Mouse (Mus musculus): ENCODE measurements at regions not wholly inside any gene's neighbourhood (a gene's known extent, or its start where the extent isn't known, plus 50 kb on each side); places are given as distances from the start of the nearest gene placed in this dataset.

DNA sequence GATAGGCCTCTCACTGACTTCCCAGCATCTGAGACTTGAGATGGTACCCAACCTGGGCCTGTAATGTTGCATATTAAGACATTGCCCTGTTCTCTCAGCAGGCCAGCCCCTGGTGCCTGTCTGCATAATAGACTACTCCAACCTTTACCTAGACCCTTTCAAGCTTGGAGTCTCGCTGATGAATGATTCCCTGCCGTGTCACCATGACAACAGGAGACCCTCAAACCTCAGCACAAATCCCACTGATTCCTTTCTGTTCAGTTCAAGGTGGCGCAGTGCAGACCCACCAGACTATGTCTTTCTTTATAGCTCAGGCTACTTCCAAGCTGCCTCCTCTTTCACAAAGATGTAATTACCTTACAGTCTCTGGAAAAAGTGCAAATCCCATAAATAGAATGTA is 172.0 kb downstream of the Dcdc2c start:
- ATAC-seq (replicated peaks; ENCODE audit: low read depth, poor library complexity, severe bottlenecking), result no peak

DNA sequence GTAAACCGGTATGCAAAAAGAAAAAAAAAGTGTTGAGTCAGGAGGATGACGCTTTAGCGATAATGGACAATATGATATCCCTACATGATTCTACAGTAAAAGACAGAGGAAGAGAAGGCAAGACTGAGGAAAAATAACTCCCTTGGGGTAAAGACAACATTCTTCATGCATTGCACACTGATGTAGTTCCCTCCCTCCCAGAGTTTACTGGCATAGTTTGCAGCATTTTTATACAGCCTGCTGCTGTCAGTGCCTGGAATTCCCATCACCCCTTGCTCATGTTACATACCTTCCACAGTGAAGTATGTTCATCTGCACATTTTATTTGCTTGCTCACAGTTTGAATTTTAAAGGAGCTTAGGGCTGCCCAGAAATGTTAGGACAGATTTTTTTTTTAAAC is 174.2 kb downstream of the Dcdc2c start:
- no peak for ATAC-seq (replicated peaks; ENCODE audit: low read depth, poor library complexity, severe bottlenecking)

DNA sequence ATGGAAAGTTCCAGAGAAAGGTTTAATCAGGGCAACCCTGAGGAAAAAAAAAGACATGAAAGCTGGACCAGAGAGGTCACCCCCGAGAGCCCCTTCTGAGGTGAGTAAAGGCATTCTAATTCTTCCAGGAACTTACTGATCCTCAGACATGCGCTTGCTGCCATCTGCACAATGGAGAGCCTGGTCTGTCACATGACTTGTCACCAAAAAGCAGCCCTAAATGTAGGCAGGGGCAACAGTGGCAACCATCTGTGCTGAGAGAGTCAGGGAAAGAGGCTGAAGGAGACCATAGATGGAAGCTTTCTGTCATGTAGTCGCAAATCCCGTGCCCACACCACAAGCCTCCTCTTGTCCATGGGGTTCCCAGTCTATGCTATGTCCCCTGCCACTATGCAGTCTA is 174.8 kb downstream of the Dcdc2c start:
- ATAC-seq (replicated peaks; ENCODE audit: low read depth, poor library complexity, severe bottlenecking), result no peak

DNA sequence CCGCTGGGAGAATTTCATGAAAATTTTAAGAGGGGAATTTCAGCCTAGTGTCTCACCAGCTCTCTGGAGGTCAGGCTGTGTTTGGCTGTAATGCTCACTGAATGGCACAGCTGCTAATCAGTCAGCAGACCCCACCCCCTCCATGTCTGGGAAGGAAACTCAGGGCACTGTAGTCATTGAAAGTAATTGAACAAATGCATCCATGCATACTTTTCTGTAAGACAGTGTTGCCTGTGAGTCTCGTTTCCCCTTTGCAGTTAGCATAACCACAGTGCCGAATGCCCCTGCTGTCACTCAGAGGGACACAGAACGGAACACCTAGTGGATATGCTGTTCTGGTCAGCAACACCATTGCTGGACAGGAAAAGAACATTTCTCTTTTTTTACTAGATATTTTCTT is 175.4 kb downstream of the Dcdc2c start:
- no peak for ATAC-seq (replicated peaks; ENCODE audit: low read depth, poor library complexity, severe bottlenecking)

DNA sequence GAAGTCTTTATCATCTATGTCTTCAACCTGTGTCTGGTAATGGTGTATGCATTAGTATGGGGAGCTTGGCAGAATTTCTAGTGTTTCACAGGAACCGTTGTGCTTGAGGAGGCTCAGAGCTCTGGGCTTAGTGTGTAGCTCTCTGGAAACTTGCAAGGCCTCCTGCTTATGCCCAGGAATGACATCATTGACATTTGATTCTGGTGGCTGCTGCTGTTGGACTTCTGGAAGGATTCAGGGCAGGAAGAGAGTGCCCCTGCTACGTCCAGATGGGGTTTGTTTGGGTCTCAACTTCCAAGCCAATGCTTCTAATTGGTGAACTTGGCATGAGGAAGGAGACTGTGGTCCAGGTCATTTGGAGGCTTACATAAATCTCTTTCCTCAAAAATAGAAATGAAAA is 186.9 kb downstream of the Dcdc2c start:
- no peak for ATAC-seq (replicated peaks; ENCODE audit: low read depth, poor library complexity, severe bottlenecking)

DNA sequence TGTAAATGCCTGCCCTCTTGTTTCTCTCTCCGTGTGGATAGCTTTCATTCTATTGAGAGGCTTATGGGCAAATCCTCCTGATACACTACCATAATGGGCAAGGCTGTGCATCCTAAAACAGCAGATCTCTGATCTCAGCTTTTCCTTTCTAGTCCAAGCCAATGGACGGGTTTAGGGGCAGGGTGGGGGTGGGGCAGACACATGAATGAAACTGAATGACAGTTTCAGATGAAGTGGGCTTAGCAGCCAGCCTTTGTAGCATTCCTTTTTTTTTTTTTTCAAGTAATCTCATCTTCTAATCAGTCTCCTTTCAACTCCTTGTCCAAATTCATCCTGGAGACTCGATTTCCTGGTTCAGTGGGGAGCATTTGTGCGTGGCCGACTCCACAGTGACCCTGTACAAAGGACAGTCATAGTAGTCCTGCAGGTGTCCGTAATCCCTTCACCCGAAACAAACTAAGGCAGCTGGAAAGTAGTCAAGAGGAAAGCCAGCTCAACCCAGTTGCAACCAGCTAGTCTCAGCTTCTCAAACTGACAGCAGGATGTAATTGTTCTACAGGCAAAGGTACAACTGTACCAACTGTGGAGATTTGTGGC is 193.4 kb downstream of the Dcdc2c start:
- no peak for ATAC-seq (replicated peaks; ENCODE audit: low read depth, poor library complexity, severe bottlenecking)

DNA sequence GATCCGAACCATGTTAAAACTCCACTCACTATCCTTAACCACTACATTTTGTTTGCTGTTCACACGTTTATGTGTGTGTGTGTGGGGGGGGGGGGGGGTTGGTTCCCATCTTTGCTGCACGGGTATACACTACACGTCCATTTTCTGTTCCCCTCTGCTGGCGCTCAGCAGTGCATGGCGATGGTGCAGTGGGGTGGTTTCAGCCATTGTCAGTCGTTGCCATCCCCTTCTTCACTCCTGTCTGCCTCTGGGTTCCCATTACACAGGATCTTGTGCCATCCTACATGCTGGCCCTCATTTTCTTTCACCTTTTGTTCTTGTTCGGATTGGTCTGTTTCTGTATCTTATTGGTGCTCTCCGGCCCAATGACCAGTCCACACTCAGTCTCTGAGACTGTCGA is 194.4 kb downstream of the Dcdc2c start:
- ATAC-seq (replicated peaks; ENCODE audit: low read depth, poor library complexity, severe bottlenecking), result no peak

DNA sequence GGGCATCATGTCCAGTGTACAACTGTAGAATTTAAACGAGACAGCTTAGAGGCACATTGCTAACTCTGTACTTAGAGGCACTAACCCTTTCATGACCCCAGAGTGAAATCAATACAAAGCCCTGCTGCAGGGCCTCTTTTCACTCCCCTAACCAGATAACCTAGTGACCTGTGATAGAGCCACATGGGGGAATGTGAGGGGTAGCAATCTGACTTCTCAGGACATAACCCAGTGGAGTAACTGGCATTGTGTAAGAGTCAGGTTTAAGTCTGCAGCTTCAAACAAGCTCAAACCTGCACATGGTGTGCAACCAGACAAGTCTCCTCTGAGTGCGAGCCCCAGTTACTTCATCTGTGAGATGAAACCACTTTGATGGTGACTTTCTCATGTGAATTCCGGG is 199.1 kb downstream of the Dcdc2c start:
- ATAC-seq (replicated peaks; ENCODE audit: low read depth, poor library complexity, severe bottlenecking), result no peak

DNA sequence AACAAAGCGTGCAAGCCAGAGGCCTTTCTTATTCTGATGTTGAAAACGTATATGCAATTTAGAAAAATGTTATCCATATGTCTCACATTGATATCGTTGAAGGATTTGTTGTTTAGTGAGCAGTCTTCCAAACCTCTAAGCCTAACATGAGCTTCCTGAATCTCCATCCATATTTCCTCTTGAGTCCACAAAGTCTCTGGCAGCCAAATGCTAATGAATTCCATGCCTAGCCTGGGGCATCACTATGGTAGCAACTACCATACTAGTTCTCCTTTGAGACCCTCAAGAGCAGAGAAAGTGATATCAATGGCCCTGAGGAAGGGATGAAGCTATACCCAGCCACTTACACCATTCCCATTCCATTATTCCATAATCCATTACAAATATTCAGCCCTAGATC is 199.6 kb downstream of the Dcdc2c start:
- ATAC-seq (replicated peaks; ENCODE audit: low read depth, poor library complexity, severe bottlenecking), result no peak

DNA sequence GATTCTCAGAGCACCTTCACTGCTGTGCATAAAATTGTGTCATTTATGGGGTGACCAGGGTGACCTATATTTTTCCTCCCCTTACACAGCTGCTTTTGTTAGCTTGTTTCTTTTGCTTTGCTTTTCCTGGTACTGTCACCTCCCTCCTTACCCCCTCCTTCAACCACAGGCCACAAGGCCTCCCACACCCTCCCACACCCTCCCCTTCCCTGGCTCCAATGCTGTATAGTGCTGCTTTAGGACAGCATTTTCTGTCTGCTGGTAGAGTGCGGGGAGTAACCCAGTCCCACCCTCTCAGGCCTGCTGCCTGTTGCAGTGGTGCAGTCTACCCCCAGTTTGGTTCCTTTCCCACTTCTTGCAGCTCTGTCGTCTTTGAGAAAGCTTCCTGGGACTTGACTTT is 209.5 kb downstream of the Dcdc2c start:
- ATAC-seq (replicated peaks; ENCODE audit: low read depth, poor library complexity, severe bottlenecking), result no peak

DNA sequence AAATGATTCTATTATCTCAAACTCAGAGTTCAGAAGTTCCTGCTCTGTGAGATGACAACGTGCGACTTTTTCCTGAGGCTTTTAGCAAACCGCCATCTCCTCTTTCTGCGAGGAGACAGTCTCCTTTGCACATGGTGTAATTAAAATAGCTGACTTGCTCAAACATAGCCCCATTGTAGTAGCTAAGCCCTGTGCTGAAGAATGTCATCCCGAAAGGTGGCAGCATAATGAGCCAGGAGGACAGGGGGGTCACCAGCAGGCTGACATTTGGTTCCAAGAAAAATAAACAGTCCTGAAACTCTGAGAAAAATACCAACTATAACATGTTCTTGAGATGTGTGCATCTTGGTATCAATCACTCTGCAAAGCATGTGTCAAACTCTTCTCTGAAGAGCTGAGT is 219.6 kb downstream of the Dcdc2c start:
- ATAC-seq (replicated peaks; ENCODE audit: low read depth, poor library complexity, severe bottlenecking), result no peak

DNA sequence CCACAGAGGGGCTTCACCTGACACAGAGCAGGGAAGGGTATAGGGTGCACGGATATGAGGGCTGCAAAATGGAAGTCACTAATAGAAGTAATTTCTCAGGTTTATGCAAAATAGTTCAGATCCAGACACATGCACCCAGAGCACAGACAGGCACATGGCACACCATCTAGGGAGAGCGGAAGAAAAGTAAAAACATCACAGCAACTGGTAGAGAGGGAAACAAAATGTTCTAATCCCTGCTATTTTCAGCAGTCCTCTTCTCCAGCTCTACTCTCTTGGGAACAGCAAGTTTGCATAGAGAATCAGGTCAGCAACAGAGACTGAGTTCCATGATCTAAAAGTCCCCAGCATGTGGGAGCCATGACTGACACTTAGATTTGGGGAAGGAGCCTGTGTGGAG is 220.4 kb downstream of the Dcdc2c start:
- no peak for ATAC-seq (replicated peaks; ENCODE audit: low read depth, poor library complexity, severe bottlenecking)

DNA sequence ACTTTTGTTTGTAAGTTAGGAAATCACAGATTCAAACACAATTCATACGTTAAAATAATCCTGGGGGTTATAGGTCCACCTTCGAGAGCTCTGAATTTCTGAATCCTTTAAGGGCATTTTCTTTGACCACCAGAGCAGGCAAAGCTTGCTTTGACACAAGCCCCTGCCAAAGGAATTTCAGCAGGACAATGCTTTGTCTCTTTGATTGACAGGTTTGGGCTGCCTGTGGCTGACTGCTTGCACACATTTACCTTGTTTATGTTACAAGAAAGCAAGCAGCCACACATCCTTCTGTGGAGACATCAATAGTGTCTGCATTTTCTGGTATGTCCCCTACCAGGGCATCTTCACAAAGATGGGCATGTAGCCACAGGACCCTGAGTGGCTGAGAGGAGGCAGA is 228.5 kb downstream of the Dcdc2c start:
- ATAC-seq (replicated peaks; ENCODE audit: low read depth, poor library complexity, severe bottlenecking), result no peak

DNA sequence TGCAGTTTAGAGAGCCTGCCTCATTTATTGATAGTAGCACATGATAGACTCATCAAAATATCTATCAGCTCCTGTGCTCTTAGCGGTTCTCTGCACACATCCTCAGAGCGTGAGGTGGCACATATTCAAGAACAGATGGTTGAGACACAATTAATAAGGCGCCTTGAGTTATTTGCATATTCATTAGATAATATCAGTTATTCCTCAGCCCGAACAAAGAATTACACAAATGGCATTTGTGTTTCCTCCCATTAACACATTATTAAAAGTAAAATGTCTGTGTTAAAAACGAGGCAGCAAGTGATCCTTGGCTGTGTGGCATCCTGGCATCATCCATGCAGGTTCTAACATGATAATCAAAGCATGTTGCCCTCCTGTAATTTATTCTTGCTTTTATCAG is 243.0 kb downstream of the Dcdc2c start:
- no peak for ATAC-seq (replicated peaks; ENCODE audit: low read depth, poor library complexity, severe bottlenecking)

DNA sequence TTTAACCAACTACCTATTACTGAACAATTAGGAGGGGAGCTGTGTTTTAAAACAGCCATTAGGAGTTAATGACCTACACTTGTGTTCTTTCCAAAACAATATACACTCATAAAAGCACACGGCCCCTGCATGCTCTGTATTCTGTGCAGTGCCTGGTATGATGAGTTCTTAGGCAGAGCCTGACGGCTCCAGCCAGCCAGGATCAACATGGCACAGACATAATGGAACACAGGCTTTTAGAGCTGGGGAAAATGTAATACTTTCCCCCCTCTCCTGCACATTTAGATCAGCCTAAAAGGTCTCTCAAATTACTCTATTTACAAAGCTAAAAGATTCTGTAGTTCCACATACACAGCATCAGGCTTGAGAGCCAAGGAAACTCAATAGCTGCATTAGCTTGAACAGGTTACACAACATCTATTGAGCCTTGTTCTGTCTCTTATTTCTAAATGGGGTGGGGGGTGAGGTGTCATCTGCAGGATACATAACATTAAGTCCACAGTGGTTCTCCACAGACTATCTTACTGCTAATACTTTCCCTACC is 250.1 kb downstream of the Dcdc2c start:
- no peak for ATAC-seq (replicated peaks; ENCODE audit: low read depth, poor library complexity, severe bottlenecking)

DNA sequence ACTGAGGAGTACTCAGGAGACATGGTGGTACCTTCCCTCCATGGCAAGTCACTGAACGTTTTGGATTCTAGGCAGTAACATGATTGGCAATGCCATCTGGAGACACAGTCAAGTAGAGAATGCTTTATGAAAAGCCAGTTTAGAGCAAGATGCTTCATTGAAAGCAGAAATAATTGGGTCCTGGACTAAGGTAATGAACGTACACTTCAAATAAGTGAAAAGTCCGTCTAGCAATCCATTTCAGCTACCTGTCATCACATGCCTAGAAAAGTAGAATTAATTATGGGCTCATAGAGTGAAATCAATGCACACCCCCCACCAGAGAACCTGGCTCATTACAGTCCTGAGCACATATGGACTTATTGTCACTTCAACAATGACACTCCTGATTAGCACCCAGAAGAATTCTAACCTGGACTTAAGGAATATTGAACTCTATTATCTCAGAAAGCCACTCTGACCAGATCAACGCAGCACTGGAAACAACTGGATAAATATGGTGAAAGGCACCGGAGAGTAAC is 263.8 kb downstream of the Dcdc2c start:
- no peak for ATAC-seq (replicated peaks; ENCODE audit: low read depth, poor library complexity, severe bottlenecking)

DNA sequence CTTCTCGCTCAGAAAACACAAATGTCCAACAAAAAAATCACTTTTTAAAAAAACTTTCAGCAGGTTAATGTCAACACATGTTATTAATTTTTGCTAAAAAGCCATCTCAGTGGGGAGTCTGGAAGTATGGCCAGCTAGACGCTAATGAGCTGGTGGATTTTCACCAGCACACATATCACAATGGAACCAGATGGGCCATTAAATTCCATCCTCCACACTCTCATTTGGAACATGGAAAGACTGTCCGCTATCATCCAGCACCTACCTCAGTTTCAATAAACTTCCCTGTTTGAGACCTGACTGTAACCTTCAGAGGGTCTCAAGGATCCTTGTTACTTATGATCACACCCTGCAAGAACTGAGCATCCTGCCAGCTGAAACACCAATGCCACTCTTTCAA is 296.7 kb downstream of the Dcdc2c start:
- ATAC-seq (replicated peaks; ENCODE audit: low read depth, poor library complexity, severe bottlenecking), result no peak

DNA sequence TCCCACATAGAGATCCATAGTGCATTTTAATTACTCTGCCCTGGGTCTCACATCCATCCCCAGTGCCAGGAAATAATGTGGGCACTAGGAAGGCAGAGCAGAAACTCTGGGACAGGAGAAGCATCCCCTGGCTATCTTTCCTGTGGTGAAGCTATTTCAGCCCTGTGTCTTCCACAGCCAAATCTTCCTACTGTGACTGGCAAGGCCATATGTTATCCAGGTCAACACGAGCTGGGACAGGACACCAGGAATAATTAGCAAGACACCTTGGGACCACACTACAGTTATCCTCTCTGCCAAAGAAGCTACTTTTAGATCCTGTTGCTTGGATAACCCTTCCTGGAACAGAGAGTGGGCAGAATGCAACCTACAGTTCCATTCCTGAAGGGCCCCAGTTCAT is 301.7 kb downstream of the Dcdc2c start:
- no peak for ATAC-seq (replicated peaks; ENCODE audit: low read depth, poor library complexity, severe bottlenecking)

DNA sequence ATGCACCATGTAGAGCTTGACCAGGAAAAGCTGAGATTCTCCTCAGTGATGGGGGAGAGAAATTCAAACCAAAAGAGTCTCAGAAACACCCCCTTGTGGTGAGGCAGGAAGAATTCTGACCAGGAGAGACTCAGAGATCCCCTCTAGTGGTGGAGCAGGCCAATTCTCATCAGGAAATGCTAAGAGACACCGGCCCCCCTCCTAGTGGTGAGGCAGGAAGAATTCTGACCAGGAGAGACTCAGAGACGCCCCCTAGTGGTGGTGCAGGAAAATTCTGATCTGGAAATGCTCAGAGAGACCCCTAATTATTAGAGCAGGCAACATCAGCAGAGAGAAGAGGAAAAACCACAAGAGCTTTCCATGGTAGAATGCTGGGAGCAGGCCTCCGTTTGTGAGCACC is 303.4 kb downstream of the Dcdc2c start:
- no peak for ATAC-seq (replicated peaks; ENCODE audit: low read depth, poor library complexity, severe bottlenecking)

DNA sequence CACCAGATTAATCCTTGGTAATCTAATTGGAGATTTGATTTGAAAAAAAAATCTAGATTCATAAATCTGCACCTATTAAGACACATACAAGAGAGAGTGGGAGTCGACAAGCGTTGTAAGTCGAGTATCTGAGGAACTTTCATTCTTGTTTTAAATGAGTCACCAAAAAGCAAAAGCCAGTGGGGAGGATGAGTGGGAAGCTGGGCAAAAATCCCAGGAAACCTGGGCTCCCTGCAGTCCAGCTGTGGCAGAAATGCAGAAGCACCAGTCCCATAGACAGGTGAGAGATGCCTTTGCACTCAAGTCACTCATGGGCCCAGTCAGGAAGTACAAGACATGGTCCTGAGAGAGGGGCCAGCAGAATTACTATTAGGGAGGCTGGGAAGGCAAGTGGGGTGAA is 303.9 kb downstream of the Dcdc2c start:
- ATAC-seq (replicated peaks; ENCODE audit: low read depth, poor library complexity, severe bottlenecking), result no peak

DNA sequence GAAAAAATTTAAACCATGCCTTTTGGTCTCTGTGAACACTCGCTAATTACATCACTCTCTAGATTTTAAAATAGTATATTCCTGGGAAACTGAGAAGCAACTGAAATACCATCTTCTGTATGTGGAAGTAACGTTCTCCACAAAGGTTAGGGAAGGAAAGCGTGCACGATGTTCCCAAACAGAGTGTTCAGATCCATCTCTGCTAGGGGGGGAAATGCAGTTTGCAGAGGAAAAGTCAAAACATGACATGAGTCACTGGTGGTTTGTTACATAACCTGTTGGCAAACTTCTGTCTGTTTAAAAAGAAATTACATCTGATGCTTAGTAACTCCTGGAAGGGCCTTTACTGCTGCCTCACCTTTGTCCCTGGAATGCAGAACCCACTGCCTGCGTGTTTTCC is 314.2 kb downstream of the Dcdc2c start:
- no peak for ATAC-seq (replicated peaks; ENCODE audit: low read depth, poor library complexity, severe bottlenecking)

DNA sequence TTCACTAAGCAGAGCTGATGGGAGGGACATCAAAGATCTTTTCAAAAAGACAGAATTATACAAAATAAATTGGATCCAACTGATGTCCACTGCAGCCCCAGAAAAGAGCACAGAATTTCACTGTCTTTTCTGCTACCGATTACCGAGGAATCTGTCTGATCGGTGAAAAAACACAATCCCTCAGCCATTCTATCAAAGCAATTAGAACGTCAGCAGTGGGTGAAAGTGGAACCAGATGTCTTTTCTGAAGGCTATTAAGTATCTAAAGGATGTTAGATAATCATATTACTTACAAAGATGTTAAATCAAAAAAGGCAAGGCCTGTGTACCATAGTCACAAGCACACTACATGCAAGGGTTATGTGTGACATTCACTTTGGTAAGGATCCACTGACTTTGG is 315.2 kb downstream of the Dcdc2c start:
- ATAC-seq (replicated peaks; ENCODE audit: low read depth, poor library complexity, severe bottlenecking), result no peak
